Mouse (Mus musculus) neural tube, embryonic 13.5 days (tissue): ENCODE data around the gene Trmt1. TPM values are rescaled to one million over a fixed set of nuclear protein-coding genes. Genes with fewer than 3 reads are reported as not detected.

Experiments
- ATAC-seq: fragments of 200-750 bp; cut with Nextera tagmentation; 2 replicates; pipeline ENCODE4 v1.8.0; 2017; ENCODE audit warnings: low read depth, mild to moderate bottlenecking, moderate TSS enrichment, moderate library complexity
- H3K27ac ChIP-seq: fragments of 300-500 bp; sonication (generic); replicated peaks from 2 replicates; pipeline ENCODE4 v1.5.1; 2015; ENCODE audit warnings: moderate library complexity, mild to moderate bottlenecking, inconsistent platforms
- H3K27me3 ChIP-seq: fragments of 300-500 bp; sonication (generic); 2 replicates; pipeline ENCODE4 v1.6.1; 2015; ENCODE audit warnings: mild to moderate bottlenecking, inconsistent platforms
- H3K36me3 ChIP-seq: fragments of 300-500 bp; sonication (generic); 2 replicates; pipeline ENCODE4 v1.6.1; 2015; ENCODE audit warnings: mild to moderate bottlenecking, inconsistent platforms
- H3K4me1 ChIP-seq: fragments of 300-500 bp; sonication (generic); replicated peaks from 2 replicates; pipeline ENCODE4 v1.6.1; 2015; ENCODE audit warnings: inconsistent platforms
- H3K4me2 ChIP-seq: fragments of 300-500 bp; sonication (generic); 2 replicates; pipeline ENCODE4 v1.6.1; 2015; ENCODE audit warnings: inconsistent platforms, mild to moderate bottlenecking, moderate library complexity
- H3K4me3 ChIP-seq: fragments of 300-500 bp; sonication (generic); 2 replicates; pipeline ENCODE4 v1.5.1; 2015; ENCODE audit warnings: mild to moderate bottlenecking, inconsistent platforms
- H3K9ac ChIP-seq: fragments of 300-500 bp; sonication (generic); 2 replicates; pipeline ENCODE4 v1.6.1; 2015; ENCODE audit warnings: moderate library complexity, mild to moderate bottlenecking, inconsistent platforms
- H3K9me3 ChIP-seq: fragments of 300-500 bp; sonication (generic); 2 replicates; pipeline ENCODE4 v1.6.1; 2016; ENCODE audit warnings: inconsistent platforms
- WGBS: fragments of 180-500 bp; shearing (Covaris S2); methylation state at CpG from one replicate; pipeline ENCODE4 v1.1.7; 2015; 5-methylcytosine and 5-hydroxymethylcytosine counted together
- polyA plus RNA-seq: library from polyadenylated mRNA; unstranded; fragments of >200 nt; fragmentation: Nextera tagmentation; extraction: Ambion mirVana; gene quantifications from 2 replicates; pipeline ENCODE4 v1.2.1, GENCODE M21; 2015

Trmt1 gene
- polyA plus RNA-seq, 1 experiment from 2014 or later, result 55.5 TPM

GRCm38 (mm10) chr8:84681476-84681875 is 4.6 kb upstream of the Trmt1 start:
- H3K9me3 ChIP-seq, result no peaks in the 10 kb centered on the region
- no peaks in the 10 kb centered on the region for H3K27me3 ChIP-seq
- WGBS, result 90% methylated on average over 2 of the region's 2 CpGs
- H3K4me2 ChIP-seq, result no peak overlapping the region
- H3K9ac ChIP-seq, result no peak overlapping the region
- H3K4me1 ChIP-seq, result peaks cover 37% of the 10 kb centered on the region
- no peak for ATAC-seq
- no peak overlapping the region for H3K27ac ChIP-seq
- H3K4me3 ChIP-seq, result no peak overlapping the region
- peaks cover 35% of the 10 kb centered on the region for H3K36me3 ChIP-seq

GRCm38 (mm10) chr8:84682257-84682656 is 3.9 kb upstream of the Trmt1 start:
- 96% methylated on average over 2 of the region's 2 CpGs for WGBS
- Histone ChIP-seq H3K9ac (no peak overlapping the region), H3K4me2 (no peak overlapping the region), H3K4me3 (no peak overlapping the region), H3K4me1 (peaks cover 42% of the 10 kb centered on the region), H3K27ac (no peak overlapping the region), H3K27me3 (no peaks in the 10 kb centered on the region), H3K9me3 (no peaks in the 10 kb centered on the region), H3K36me3 (peaks cover 29% of the 10 kb centered on the region)
- ATAC-seq, result no peak

GRCm38 (mm10) chr8:84684537-84684936 is 1.6 kb upstream of the Trmt1 start:
- no peaks in the 10 kb centered on the region for H3K27me3 ChIP-seq
- WGBS, result 19% methylated on average over 3 of the region's 3 CpGs
- no peak for ATAC-seq
- no peaks in the 10 kb centered on the region for H3K9me3 ChIP-seq
- H3K4me1 ChIP-seq, result peaks cover 55% of the 10 kb centered on the region
- no peak overlapping the region for H3K4me3 ChIP-seq
- H3K9ac ChIP-seq, result no peak overlapping the region
- peaks cover 27% of the 10 kb centered on the region; the same call in 1 of the 2 replicates for H3K36me3 ChIP-seq
- H3K27ac ChIP-seq, result peak overlapping the region; percentile 29; the same call in 1 of the 2 replicates
- peak overlapping the region; percentile 92; the same call in 1 of the 2 replicates for H3K4me2 ChIP-seq

GRCm38 (mm10) chr8:84687003-84687704 is 1.0 kb downstream of the Trmt1 start:
- H3K27ac ChIP-seq, result peak overlapping the region; percentile 95
- WGBS, result under 1% methylated on average over 62 of the region's 62 CpGs
- H3K27me3 ChIP-seq, result no peaks in the 10 kb centered on the region
- H3K9me3 ChIP-seq, result no peaks in the 10 kb centered on the region
- ATAC-seq, result peak; percentile 29
- H3K4me2 ChIP-seq, result peak overlapping the region; percentile 92
- peaks cover 30% of the 10 kb centered on the region for H3K36me3 ChIP-seq
- H3K4me3 ChIP-seq, result peak overlapping the region; percentile 99
- H3K9ac ChIP-seq, result peak overlapping the region; percentile 99
- peaks cover 65% of the 10 kb centered on the region for H3K4me1 ChIP-seq

GRCm38 (mm10) chr8:84687705-84688100 is 1.6 kb downstream of the Trmt1 start, which contains the start of gene Nacc1:
Gene Nacc1, minus strand, starts transcription at chr8:84687862.
- Histone ChIP-seq H3K4me2 (peak within 1 kb of the TSS; percentile 98), H3K9me3 (no peaks in the 10 kb centered on the region), H3K27ac (peak within 1 kb of the TSS; percentile 95), H3K27me3 (no peaks in the 10 kb centered on the region), H3K4me1 (peaks cover 61% of the 10 kb centered on the region), H3K9ac (peak within 1 kb of the TSS; percentile 99), H3K4me3 (peak within 1 kb of the TSS; percentile 99), H3K36me3 (peaks cover 29% of the 10 kb centered on the region)
- under 1% methylated on average over 37 of the region's 37 CpGs for WGBS
- ATAC-seq, result peak; percentile 72

- H3K27ac ChIP-seq, result peak overlapping the region; percentile 69
- H3K27me3 ChIP-seq, result no peaks in the 10 kb centered on the region
- H3K36me3 ChIP-seq, result peaks cover 32% of the 10 kb centered on the region
- H3K9me3 ChIP-seq, result no peaks in the 10 kb centered on the region
- under 1% methylated on average over 47 of the region's 47 CpGs for WGBS
- peak overlapping the region; percentile 78 for H3K9ac ChIP-seq
- H3K4me3 ChIP-seq, result peak overlapping the region; percentile 83
- H3K4me1 ChIP-seq, result peaks cover 53% of the 10 kb centered on the region
- peak; percentile 83 for ATAC-seq
- H3K4me2 ChIP-seq, result peak overlapping the region; percentile 98
Observed at GRCm38 (mm10) chr8:84689091-84689915, 3.2 kb downstream of the Trmt1 start.

- Histone ChIP-seq H3K36me3 (peaks cover 65% of the 10 kb centered on the region), H3K4me1 (peaks cover 21% of the 10 kb centered on the region), H3K27ac (no peak overlapping the region), H3K9ac (no peak overlapping the region), H3K4me3 (no peak overlapping the region), H3K4me2 (no peak overlapping the region), H3K9me3 (no peaks in the 10 kb centered on the region), H3K27me3 (no peaks in the 10 kb centered on the region)
- ATAC-seq, result no peak
- 76% methylated on average over 4 of the region's 4 CpGs for WGBS
Observed at GRCm38 (mm10) chr8:84693332-84693731, 7.2 kb downstream of the Trmt1 start.

GRCm38 (mm10) chr8:84695140-84695539 is 9.0 kb downstream of the Trmt1 start:
- no peak overlapping the region for H3K9ac ChIP-seq
- H3K4me2 ChIP-seq, result no peak overlapping the region
- 0 out of 2 replicates have a peak, but pooled peaks cover 3% of the 10 kb centered on the region for H3K27me3 ChIP-seq
- H3K4me1 ChIP-seq, result peaks cover 7% of the 10 kb centered on the region
- no peak overlapping the region for H3K27ac ChIP-seq
- peaks cover 83% of the 10 kb centered on the region for H3K36me3 ChIP-seq
- no peak overlapping the region for H3K4me3 ChIP-seq
- no peaks in the 10 kb centered on the region for H3K9me3 ChIP-seq
- ATAC-seq, result no peak
- 91% methylated on average over 6 of the region's 6 CpGs for WGBS

- Histone ChIP-seq H3K27me3 (peaks cover 26% of the 10 kb centered on the region), H3K4me2 (no peak overlapping the region), H3K27ac (no peak overlapping the region), H3K9me3 (no peaks in the 10 kb centered on the region), H3K4me1 (0 out of 2 replicates have a peak, but pooled peaks cover 7% of the 10 kb centered on the region), H3K9ac (no peak overlapping the region), H3K36me3 (peaks cover 65% of the 10 kb centered on the region), H3K4me3 (no peak overlapping the region)
- WGBS, result 91% methylated on average over 14 of the region's 14 CpGs
- no peak for ATAC-seq
Observed at GRCm38 (mm10) chr8:84697166-84698130, 11.3 kb downstream of the Trmt1 start.

- no peaks in the 10 kb centered on the region for H3K9me3 ChIP-seq
- peaks cover 35% of the 10 kb centered on the region for H3K27me3 ChIP-seq
- H3K4me3 ChIP-seq, result no peak overlapping the region
- no peak for ATAC-seq
- 93% methylated on average over 5 of the region's 5 CpGs for WGBS
- 0 out of 2 replicates have a peak, but pooled peaks cover 7% of the 10 kb centered on the region for H3K4me1 ChIP-seq
- no peak overlapping the region for H3K4me2 ChIP-seq
- no peak overlapping the region for H3K27ac ChIP-seq
- no peak overlapping the region for H3K9ac ChIP-seq
- peaks cover 57% of the 10 kb centered on the region for H3K36me3 ChIP-seq
Observed at GRCm38 (mm10) chr8:84698288-84698687, 12.2 kb downstream of the Trmt1 start.

- 87% methylated on average over 9 of the region's 9 CpGs for WGBS
- peaks cover 42% of the 10 kb centered on the region for H3K27me3 ChIP-seq
- peaks cover 12% of the 10 kb centered on the region for H3K4me1 ChIP-seq
- H3K4me3 ChIP-seq, result no peak overlapping the region
- H3K9me3 ChIP-seq, result no peaks in the 10 kb centered on the region
- peaks cover 51% of the 10 kb centered on the region for H3K36me3 ChIP-seq
- ATAC-seq, result no peak
- no peak overlapping the region for H3K4me2 ChIP-seq
- no peak overlapping the region for H3K9ac ChIP-seq
- H3K27ac ChIP-seq, result peak overlapping the region; percentile 40
Observed at GRCm38 (mm10) chr8:84698929-84699401, 12.9 kb downstream of the Trmt1 start.
